Mouse (Mus musculus) adrenal gland, postnatal 0 days (tissue): ENCODE data around the gene Olfr1297. TPM values are rescaled to one million over a fixed set of nuclear protein-coding genes. Genes with fewer than 3 reads are reported as not detected.

Experiments used
- polyA plus RNA-seq: library from polyadenylated mRNA; unstranded; fragments of >200 nt; fragmentation: Nextera tagmentation; extraction: Ambion mirVana; gene quantifications from 2 replicates; pipeline ENCODE4 v1.2.1, GENCODE M21; 2015

The Olfr1297 gene
- polyA plus RNA-seq = not detected in 2 replicates

DNA sequence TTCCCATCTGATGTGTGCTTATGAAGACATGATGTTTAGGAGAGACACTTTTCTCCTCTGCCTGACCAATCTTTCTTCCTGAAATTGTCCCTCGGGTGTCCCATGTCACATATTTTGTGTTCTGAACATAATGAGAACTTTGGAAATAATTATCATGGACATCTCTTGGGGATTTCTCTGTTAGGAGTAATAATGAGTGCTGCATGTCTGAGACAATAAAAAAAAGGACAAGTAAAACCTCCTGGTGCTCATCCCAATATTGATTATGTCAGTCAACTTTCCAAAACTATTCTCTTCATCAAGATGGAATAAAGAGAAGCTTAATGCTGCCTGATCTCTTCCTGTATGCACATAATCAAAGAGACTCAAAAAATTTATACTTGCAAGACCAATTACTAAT, at the start of gene Olfr1297:
TSS of gene Olfr1297 (minus strand) at position 101 of the 400 bp plus-strand sequence.

DNA sequence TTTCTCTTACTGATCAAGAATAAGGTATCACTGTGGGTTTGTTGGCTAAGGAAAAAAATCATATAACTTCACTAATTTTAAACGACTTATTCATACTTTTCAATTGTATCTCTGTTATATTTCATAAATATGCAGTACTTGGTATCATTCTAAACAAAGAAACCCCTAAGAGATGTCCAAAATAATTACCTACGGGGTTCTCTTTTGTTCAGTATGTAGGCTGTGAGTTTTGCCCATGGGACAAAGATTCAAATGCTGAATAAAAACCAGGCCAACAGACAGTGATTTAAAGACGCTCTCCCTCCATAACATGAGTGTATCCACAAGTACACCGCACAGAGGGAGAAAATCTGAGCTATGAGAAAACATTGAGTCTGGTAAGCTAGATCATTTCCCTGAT, 34.8 kb upstream of the Olfr1297 start, which contains the start of gene Olfr1299:
TSS of gene Olfr1299 (plus strand) at position 301 of the 400 bp plus-strand sequence.

DNA sequence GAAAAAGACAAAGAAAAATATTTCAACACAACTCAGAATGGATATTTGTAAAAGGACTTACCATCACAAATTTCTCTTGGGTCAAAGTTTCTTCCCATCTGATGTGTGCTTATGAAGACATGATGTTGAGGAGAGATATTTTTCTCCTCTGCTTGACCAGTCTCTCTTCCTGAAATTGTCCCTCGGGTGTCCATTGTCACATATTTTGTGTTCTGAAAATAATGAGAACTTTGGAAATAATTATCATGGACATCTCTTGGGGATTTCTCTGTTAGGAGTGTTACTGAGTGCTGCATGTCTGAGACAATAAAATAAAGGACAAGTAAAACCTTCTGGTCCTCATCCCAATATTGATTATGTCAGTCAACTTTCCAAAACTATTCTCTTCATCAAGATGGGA, 22.8 kb upstream of the Olfr1297 start, which contains the start of gene Olfr1298:
TSS of gene Olfr1298 (minus strand) at position 101 of the 400 bp plus-strand sequence.

DNA sequence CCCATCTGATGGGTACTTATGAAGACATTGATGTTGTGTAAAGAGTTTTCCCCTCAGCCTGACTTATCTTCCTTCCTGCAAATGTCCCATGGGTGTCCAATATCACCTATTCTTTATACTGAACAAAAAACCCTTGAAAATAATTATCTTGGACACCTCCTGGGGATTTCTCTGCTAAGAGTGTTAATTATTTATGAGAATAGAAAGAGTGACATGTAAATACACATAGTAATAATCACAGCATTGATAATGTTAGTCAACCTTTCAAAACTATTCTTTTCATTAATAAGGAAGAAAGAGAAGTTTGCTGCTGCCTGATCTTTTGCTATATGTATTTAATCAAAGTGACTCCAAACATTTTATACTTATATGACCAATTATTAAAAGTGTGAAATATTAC, 56.7 kb downstream of the Olfr1297 start, which contains the start of gene Olfr1295:
TSS of gene Olfr1295 (minus strand) at position 101 of the 400 bp plus-strand sequence.

Other genes with a start within 250 kb of the Olfr1297 start
- not detected in 2 replicates for gene Olfr1286, start 203.4 kb downstream of the Olfr1297 start, polyA plus RNA-seq
- gene Olfr1287, start 177.4 kb downstream of the Olfr1297 start, polyA plus RNA-seq = not detected in 2 replicates
- not detected in 2 replicates for gene Olfr1288, start 152.4 kb downstream of the Olfr1297 start, polyA plus RNA-seq
- not detected in 2 replicates for gene Olfr1289, start 145.7 kb downstream of the Olfr1297 start, polyA plus RNA-seq
- not detected in 2 replicates for gene Olfr1290, start 132.7 kb downstream of the Olfr1297 start, polyA plus RNA-seq
- gene Olfr1291-ps1, start 129.3 kb downstream of the Olfr1297 start, polyA plus RNA-seq = not detected in 2 replicates
- not detected in 2 replicates for gene Olfr1293-ps, start 101.3 kb downstream of the Olfr1297 start, polyA plus RNA-seq
- gene Olfr1294, start 86.2 kb downstream of the Olfr1297 start, polyA plus RNA-seq = not detected in 2 replicates
- gene Olfr1295, start 56.8 kb downstream of the Olfr1297 start, polyA plus RNA-seq = not detected in 2 replicates
- gene Olfr1298, start 22.7 kb upstream of the Olfr1297 start, polyA plus RNA-seq = not detected in 2 replicates
- not detected in 2 replicates for gene Olfr1299, start 34.9 kb upstream of the Olfr1297 start, polyA plus RNA-seq
- not detected in 2 replicates for gene Olfr1301, start 124.5 kb upstream of the Olfr1297 start, polyA plus RNA-seq
- not detected in 2 replicates for gene Olfr1302, start 150.9 kb upstream of the Olfr1297 start, polyA plus RNA-seq
- gene Olfr1303, start 193.8 kb upstream of the Olfr1297 start, polyA plus RNA-seq = not detected in 2 replicates